Mouse (Mus musculus) E14TG2a.4 (cell line): ENCODE data around the gene Hils1.

Experiments used
- H3K27me3 ChIP-seq: 2 replicates; pipeline ENCODE4 v1.6.1; 2014; ENCODE audit warnings: low read length, control low read depth; ENCODE audit not compliant: insufficient read depth
- H3K36me3 ChIP-seq: 2 replicates; pipeline ENCODE4 v1.6.1; 2014; ENCODE audit warnings: low read length, control low read depth; ENCODE audit not compliant: insufficient read depth
- H3K4me1 ChIP-seq: replicated peaks from 2 replicates; pipeline ENCODE4 v1.6.1; 2014; ENCODE audit warnings: low read depth, low read length, control low read depth
- H3K4me3 ChIP-seq: replicated peaks from 2 replicates; pipeline ENCODE4 v1.5.1; 2014; ENCODE audit warnings: mild to moderate bottlenecking, low read length
- H3K9me3 ChIP-seq: 2 replicates; pipeline ENCODE4 v1.6.1; 2014; ENCODE audit warnings: low read length, control low read depth
- CTCF ChIP-seq: conservative IDR thresholded peaks from 2 replicates; pipeline ENCODE4 v1.5.1; 2014; ENCODE audit warnings: low read length
- NANOG ChIP-seq: IDR thresholded peaks from 2 replicates; pipeline ENCODE4 v1.6.1; 2014; ENCODE audit warnings: borderline replicate concordance, low read length, mixed read lengths
- POU5F1 ChIP-seq: IDR thresholded peaks from 2 replicates; pipeline ENCODE4 v1.6.1; 2014; ENCODE audit warnings: low read length, borderline replicate concordance

Gene Hils1

GRCm38 (mm10) chr11:94987851-94988250, 20.5 kb downstream of the Hils1 start:
- Histone ChIP-seq H3K27me3 (peaks cover 18% of the 10 kb centered on the region), H3K4me1 (peaks cover 61% of the 10 kb centered on the region), H3K36me3 (no peaks in the 10 kb centered on the region), H3K4me3 (peak overlapping the region; percentile 86), H3K9me3 (no peaks in the 10 kb centered on the region)
- TF ChIP-seq NANOG (no peak), CTCF (no peak), POU5F1 (no peak)

DNA sequence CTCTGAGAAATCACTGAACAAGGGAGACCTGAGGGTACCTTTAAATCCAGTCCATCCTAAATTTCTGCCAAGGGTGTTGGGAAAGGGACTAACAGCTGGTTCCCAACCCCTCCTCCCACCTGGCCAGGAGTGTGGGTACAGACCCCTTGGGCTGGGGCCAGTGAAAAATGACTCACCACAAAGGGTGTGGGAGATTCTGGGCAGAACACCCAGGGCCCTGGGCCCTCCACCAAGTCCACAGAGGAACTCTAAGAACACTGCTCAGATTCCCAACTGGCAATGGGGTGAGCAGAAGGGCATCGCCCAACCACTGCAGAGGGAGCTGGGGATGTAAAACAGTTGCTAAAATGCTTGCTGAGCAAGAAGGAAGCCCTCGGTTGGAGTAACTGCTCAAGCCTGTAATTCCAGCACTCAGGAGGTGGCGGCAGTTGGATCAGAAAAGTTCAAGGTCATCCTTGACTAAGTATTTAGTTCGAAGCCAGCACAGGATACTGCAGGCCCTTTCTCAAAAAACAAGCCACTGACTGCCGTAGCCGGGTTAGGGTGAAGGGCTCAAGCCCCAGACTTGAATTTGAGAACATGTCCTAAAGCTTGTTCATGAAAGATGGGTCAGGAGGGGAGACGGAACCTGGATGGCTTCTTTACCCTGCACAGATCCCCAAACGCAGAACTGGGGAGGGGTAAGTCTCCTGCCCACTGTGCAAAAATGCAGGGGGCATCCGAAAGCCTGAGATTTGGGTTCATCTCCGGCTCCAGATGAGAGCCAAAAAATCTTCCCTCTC, 21.6 kb downstream of the Hils1 start:
- peak overlapping the region; percentile 86 for H3K4me3 ChIP-seq
- peaks cover 72% of the 10 kb centered on the region for H3K4me1 ChIP-seq
- no peak for TF ChIP-seq POU5F1
- TF ChIP-seq NANOG = no peak
- TF ChIP-seq CTCF = no peak
- peaks cover 5% of the 10 kb centered on the region for H3K36me3 ChIP-seq
- no peaks in the 10 kb centered on the region for H3K9me3 ChIP-seq
- peaks cover 23% of the 10 kb centered on the region for H3K27me3 ChIP-seq

GRCm38 (mm10) chr11:94989562-94990017, 22.2 kb downstream of the Hils1 start:
- peaks cover 78% of the 10 kb centered on the region for H3K4me1 ChIP-seq
- peaks cover 27% of the 10 kb centered on the region for H3K27me3 ChIP-seq
- H3K36me3 ChIP-seq = peaks cover 11% of the 10 kb centered on the region
- peak overlapping the region; percentile 86 for H3K4me3 ChIP-seq
- no peak for TF ChIP-seq NANOG
- no peak for TF ChIP-seq POU5F1
- no peak for TF ChIP-seq CTCF
- H3K9me3 ChIP-seq = no peaks in the 10 kb centered on the region

DNA sequence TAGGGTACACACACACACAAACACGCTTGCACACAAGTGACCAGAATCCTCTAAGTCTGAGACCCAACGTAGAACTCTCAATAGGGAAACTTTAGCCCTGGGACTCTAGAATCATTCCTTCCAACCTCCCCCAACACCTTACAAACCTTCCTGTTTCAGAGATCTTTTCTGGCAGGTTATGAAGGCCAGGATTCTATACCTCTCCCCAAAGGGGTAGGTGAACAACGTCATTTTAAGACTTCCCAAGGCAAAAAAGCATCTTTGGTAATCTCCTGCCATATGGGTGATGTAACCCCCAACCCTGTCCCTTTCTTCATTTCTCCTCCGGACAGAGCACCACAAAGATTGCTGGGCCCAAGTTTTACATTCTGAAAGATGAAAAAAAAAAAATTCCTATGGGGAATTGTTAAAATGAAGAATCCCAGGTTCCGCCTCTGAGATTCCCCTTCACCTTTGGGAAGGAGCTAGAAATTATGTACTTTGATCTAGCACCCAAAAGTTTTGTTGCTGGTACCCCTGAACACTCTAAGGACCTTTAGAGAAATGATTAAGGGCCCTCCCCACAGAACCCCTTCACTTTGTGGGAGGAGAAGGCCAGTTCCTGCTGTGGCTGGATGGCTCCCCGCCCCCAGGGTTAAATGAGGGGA, 22.8 kb downstream of the Hils1 start:
- Histone ChIP-seq H3K4me3 (peak overlapping the region; percentile 86), H3K27me3 (peaks cover 29% of the 10 kb centered on the region), H3K36me3 (peaks cover 17% of the 10 kb centered on the region), H3K4me1 (peaks cover 82% of the 10 kb centered on the region), H3K9me3 (no peaks in the 10 kb centered on the region)
- TF ChIP-seq POU5F1 (no peak), CTCF (no peak), NANOG (no peak)

GRCm38 (mm10) chr11:94990749-94991577, 23.6 kb downstream of the Hils1 start, which contains the start of gene Ppp1r9b:
Gene Ppp1r9b (plus strand): TSS chr11:94991035.
- H3K27me3 ChIP-seq = peaks cover 32% of the 10 kb centered on the region
- TF ChIP-seq POU5F1 (no peak), CTCF (peak; percentile 24)
- H3K36me3 ChIP-seq = peaks cover 25% of the 10 kb centered on the region
- no peaks in the 10 kb centered on the region for H3K9me3 ChIP-seq
- peak within 1 kb of the TSS; percentile 86 for H3K4me3 ChIP-seq
- peaks cover 83% of the 10 kb centered on the region for H3K4me1 ChIP-seq

DNA sequence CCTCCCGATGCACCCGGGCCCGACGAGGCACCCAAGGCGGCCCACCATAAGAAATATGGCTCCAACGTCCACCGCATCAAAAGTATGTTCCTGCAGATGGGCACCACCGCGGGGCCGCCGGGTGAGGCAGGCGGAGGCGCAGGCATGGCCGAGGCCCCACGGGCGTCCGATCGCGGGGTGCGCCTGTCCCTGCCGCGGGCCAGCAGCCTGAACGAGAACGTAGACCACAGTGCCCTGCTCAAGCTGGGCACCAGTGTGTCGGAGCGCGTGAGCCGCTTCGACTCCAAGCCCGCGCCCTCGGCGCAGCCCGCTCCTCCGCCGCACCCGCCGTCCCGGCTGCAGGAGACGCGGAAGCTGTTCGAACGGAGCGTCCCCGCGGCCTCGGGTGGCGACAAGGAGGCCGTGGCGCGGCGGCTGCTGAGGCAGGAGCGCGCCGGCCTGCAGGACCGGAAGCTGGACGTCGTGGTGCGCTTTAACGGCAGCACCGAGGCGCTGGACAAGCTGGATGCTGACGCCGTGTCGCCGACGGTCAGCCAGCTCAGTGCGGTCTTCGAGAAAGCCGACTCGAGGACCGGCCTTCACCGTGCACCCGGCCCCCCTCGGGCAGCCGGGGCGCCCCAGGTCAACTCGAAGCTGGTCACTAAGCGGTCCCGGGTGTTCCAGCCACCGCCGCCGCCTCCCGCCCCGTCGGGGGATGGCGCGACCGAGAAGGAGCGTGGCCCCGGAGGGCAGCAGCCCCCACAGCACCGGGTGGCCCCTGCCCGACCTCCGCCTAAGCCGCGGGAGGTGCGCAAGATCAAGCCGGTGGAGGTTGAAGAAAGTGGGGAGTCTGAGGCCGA, 24.5 kb downstream of the Hils1 start:
- Histone ChIP-seq H3K36me3 (peaks cover 34% of the 10 kb centered on the region), H3K9me3 (no peaks in the 10 kb centered on the region), H3K4me1 (peaks cover 78% of the 10 kb centered on the region), H3K27me3 (peaks cover 32% of the 10 kb centered on the region), H3K4me3 (peak overlapping the region; percentile 86)
- TF ChIP-seq NANOG = no peak
- TF ChIP-seq CTCF = no peak
- no peak for TF ChIP-seq POU5F1

DNA sequence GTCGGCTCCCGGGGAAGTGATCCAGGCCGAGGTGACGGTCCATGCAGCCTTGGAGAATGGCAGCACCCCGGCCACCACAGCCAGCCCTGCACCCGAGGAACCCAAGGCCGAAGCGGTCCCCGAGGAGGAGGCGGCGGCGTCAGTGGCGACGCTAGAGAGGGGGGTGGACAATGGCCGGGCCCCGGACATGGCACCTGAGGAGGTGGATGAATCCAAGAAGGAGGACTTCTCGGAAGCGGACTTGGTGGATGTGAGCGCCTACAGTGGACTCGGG, 25.0 kb downstream of the Hils1 start:
- TF ChIP-seq POU5F1 (no peak), CTCF (no peak), NANOG (no peak)
- H3K4me1 ChIP-seq = peaks cover 76% of the 10 kb centered on the region
- H3K36me3 ChIP-seq = peaks cover 39% of the 10 kb centered on the region
- peaks cover 32% of the 10 kb centered on the region for H3K27me3 ChIP-seq
- H3K9me3 ChIP-seq = no peaks in the 10 kb centered on the region
- peak overlapping the region; percentile 86 for H3K4me3 ChIP-seq
